Mouse (Mus musculus) limb, embryonic 15.5 days (tissue): ENCODE results near the gene Grik5. TPM values are rescaled to one million over a fixed set of nuclear protein-coding genes. Genes with fewer than 3 reads are reported as not detected.
A peak's percentile ranks its signal among the peaks of the same experiment; 100 is the strongest.

Experiments used
- ATAC-seq: fragments of 200-750 bp; cut with Nextera tagmentation; 2 replicates; pipeline ENCODE4 v1.8.0; 2017; ENCODE audit warnings: low read depth, moderate TSS enrichment; ENCODE audit not compliant: insufficient number of reproducible peaks, low FRiP score, low TSS enrichment
- H3K27ac ChIP-seq: fragments of 300-500 bp; sonication (generic); 2 replicates; pipeline ENCODE4 v1.5.1; 2015; ENCODE audit warnings: moderate library complexity, mild to moderate bottlenecking, inconsistent platforms
- H3K27me3 ChIP-seq: fragments of 300-500 bp; sonication (generic); 2 replicates; pipeline ENCODE4 v1.6.1; 2015; ENCODE audit warnings: inconsistent platforms
- H3K36me3 ChIP-seq: fragments of 300-500 bp; sonication (generic); 2 replicates; pipeline ENCODE4 v1.6.1; 2015; ENCODE audit warnings: inconsistent platforms
- H3K4me1 ChIP-seq: fragments of 300-500 bp; sonication (generic); 2 replicates; pipeline ENCODE4 v1.6.1; 2015; ENCODE audit warnings: inconsistent platforms
- H3K4me2 ChIP-seq: fragments of 300-500 bp; sonication (generic); 2 replicates; pipeline ENCODE4 v1.6.1; 2015; ENCODE audit warnings: mild to moderate bottlenecking, inconsistent platforms
- H3K4me3 ChIP-seq: fragments of 300-500 bp; sonication (generic); 2 replicates; pipeline ENCODE4 v1.5.1; 2015; ENCODE audit warnings: mild to moderate bottlenecking, inconsistent platforms
- H3K9ac ChIP-seq: fragments of 300-500 bp; sonication (generic); 2 replicates; pipeline ENCODE4 v1.6.1; 2015; ENCODE audit warnings: inconsistent platforms
- H3K9me3 ChIP-seq: fragments of 300-500 bp; sonication (generic); 2 replicates; pipeline ENCODE4 v1.6.1; 2016; ENCODE audit warnings: inconsistent platforms
- WGBS: fragments of 180-500 bp; shearing (Covaris S2); methylation state at CpG from one replicate; pipeline ENCODE4 v1.1.7; 2015; 5-methylcytosine and 5-hydroxymethylcytosine counted together
- polyA plus RNA-seq: library from polyadenylated mRNA; unstranded; fragments of >200 nt; fragmentation: Nextera tagmentation; extraction: Ambion mirVana; gene quantifications from 2 replicates; pipeline ENCODE4 v1.2.1, GENCODE M21; 2015

The Grik5 gene
- 4.2 and 5.7 TPM in 2 replicates for polyA plus RNA-seq

GRCm38 (mm10) chr7:25071979-25072715 is at the start of gene Grik5, which contains the start of gene Zfp574:
Gene Grik5 (minus strand): TSS chr7:25072346.
Gene Zfp574 (plus strand): TSS chr7:25072567.
- WGBS: 1% methylated on average over 26 of the region's 28 CpGs
- peaks cover 63% of the 10 kb centered on the region for H3K4me1 ChIP-seq
- H3K27ac ChIP-seq: peak within 1 kb of the TSS; percentile 92
- no peak for ATAC-seq
- peak within 1 kb of the TSS; percentile 82 for H3K4me2 ChIP-seq
- H3K9ac ChIP-seq: peak within 1 kb of the TSS; percentile 63
- H3K27me3 ChIP-seq: no peaks in the 10 kb centered on the region
- H3K9me3 ChIP-seq: no peaks in the 10 kb centered on the region
- peaks cover 14% of the 10 kb centered on the region for H3K36me3 ChIP-seq
- peak within 1 kb of the TSS; percentile 63 for H3K4me3 ChIP-seq

- ATAC-seq: no peak
- Histone ChIP-seq H3K27ac (no peak overlapping the region), H3K4me1 (no peaks in the 10 kb centered on the region), H3K9ac (no peak overlapping the region), H3K4me3 (no peak overlapping the region), H3K27me3 (peaks cover 3% of the 10 kb centered on the region; the same call in 1 of the 2 replicates), H3K4me2 (no peak overlapping the region), H3K9me3 (no peaks in the 10 kb centered on the region), H3K36me3 (no peaks in the 10 kb centered on the region)
- WGBS: 55% methylated on average over 13 of the region's 13 CpGs
Measured at GRCm38 (mm10) chr7:25121240-25121786, 49.2 kb upstream of the Grik5 start.

- WGBS: 68% methylated on average over 25 of the region's 25 CpGs
- H3K36me3 ChIP-seq: no peaks in the 10 kb centered on the region
- H3K27ac ChIP-seq: no peak overlapping the region
- H3K4me3 ChIP-seq: no peak overlapping the region
- H3K9me3 ChIP-seq: no peaks in the 10 kb centered on the region
- no peak for ATAC-seq
- H3K4me1 ChIP-seq: no peaks in the 10 kb centered on the region
- no peak overlapping the region for H3K4me2 ChIP-seq
- H3K27me3 ChIP-seq: peaks cover 7% of the 10 kb centered on the region; the same call in 1 of the 2 replicates
- no peak overlapping the region for H3K9ac ChIP-seq
Measured at GRCm38 (mm10) chr7:25120061-25120834, 48.1 kb upstream of the Grik5 start.

GRCm38 (mm10) chr7:25112956-25113603 is 40.9 kb upstream of the Grik5 start:
- H3K36me3 ChIP-seq: no peaks in the 10 kb centered on the region
- 83% methylated on average over 16 of the region's 16 CpGs for WGBS
- H3K4me2 ChIP-seq: no peak overlapping the region
- no peak overlapping the region for H3K4me3 ChIP-seq
- H3K4me1 ChIP-seq: no peaks in the 10 kb centered on the region
- ATAC-seq: no peak
- H3K9me3 ChIP-seq: no peaks in the 10 kb centered on the region
- H3K27ac ChIP-seq: no peak overlapping the region
- H3K9ac ChIP-seq: no peak overlapping the region
- H3K27me3 ChIP-seq: peaks cover 7% of the 10 kb centered on the region; the same call in 1 of the 2 replicates

GRCm38 (mm10) chr7:25112178-25112955 is 40.2 kb upstream of the Grik5 start:
- WGBS: 85% methylated on average over 17 of the region's 17 CpGs
- ATAC-seq: no peak
- no peak overlapping the region for H3K4me2 ChIP-seq
- H3K9me3 ChIP-seq: no peaks in the 10 kb centered on the region
- no peak overlapping the region for H3K27ac ChIP-seq
- H3K4me3 ChIP-seq: no peak overlapping the region
- peaks cover 7% of the 10 kb centered on the region; the same call in 1 of the 2 replicates for H3K27me3 ChIP-seq
- H3K9ac ChIP-seq: no peak overlapping the region
- no peaks in the 10 kb centered on the region for H3K4me1 ChIP-seq
- no peaks in the 10 kb centered on the region for H3K36me3 ChIP-seq

- Histone ChIP-seq H3K36me3 (no peaks in the 10 kb centered on the region), H3K27ac (no peak overlapping the region), H3K4me2 (no peak overlapping the region), H3K4me1 (no peaks in the 10 kb centered on the region), H3K27me3 (no peaks in the 10 kb centered on the region; the same call in 1 of the 2 replicates), H3K4me3 (no peak overlapping the region), H3K9ac (no peak overlapping the region), H3K9me3 (no peaks in the 10 kb centered on the region)
- 85% methylated on average over 9 of the region's 9 CpGs for WGBS
- no peak for ATAC-seq
Measured at GRCm38 (mm10) chr7:25110336-25110735, 38.2 kb upstream of the Grik5 start.

- no peak overlapping the region for H3K4me3 ChIP-seq
- ATAC-seq: no peak
- H3K9ac ChIP-seq: no peak overlapping the region
- WGBS: 73% methylated on average over 12 of the region's 12 CpGs
- H3K27ac ChIP-seq: no peak overlapping the region
- no peaks in the 10 kb centered on the region for H3K36me3 ChIP-seq
- H3K4me1 ChIP-seq: no peaks in the 10 kb centered on the region
- no peaks in the 10 kb centered on the region for H3K27me3 ChIP-seq
- H3K9me3 ChIP-seq: no peaks in the 10 kb centered on the region
- H3K4me2 ChIP-seq: no peak overlapping the region
Measured at GRCm38 (mm10) chr7:25109355-25109754, 37.2 kb upstream of the Grik5 start.

- Histone ChIP-seq H3K4me2 (no peak overlapping the region), H3K9me3 (no peaks in the 10 kb centered on the region), H3K36me3 (no peaks in the 10 kb centered on the region), H3K4me1 (no peaks in the 10 kb centered on the region), H3K4me3 (no peak overlapping the region), H3K27me3 (no peaks in the 10 kb centered on the region), H3K27ac (no peak overlapping the region), H3K9ac (no peak overlapping the region)
- no peak for ATAC-seq
- 49% methylated on average over 16 of the region's 17 CpGs for WGBS
Measured at GRCm38 (mm10) chr7:25106790-25107502, 34.8 kb upstream of the Grik5 start.

GRCm38 (mm10) chr7:25105411-25106160 is 33.4 kb upstream of the Grik5 start:
- Histone ChIP-seq H3K27me3 (no peaks in the 10 kb centered on the region), H3K9me3 (no peaks in the 10 kb centered on the region), H3K27ac (no peak overlapping the region), H3K4me3 (no peak overlapping the region), H3K36me3 (no peaks in the 10 kb centered on the region), H3K4me1 (no peaks in the 10 kb centered on the region), H3K4me2 (no peak overlapping the region), H3K9ac (no peak overlapping the region)
- 24% methylated on average over 17 of the region's 17 CpGs for WGBS
- ATAC-seq: no peak

GRCm38 (mm10) chr7:25099581-25099980 is 27.4 kb upstream of the Grik5 start:
- H3K4me2 ChIP-seq: no peak overlapping the region
- 38% methylated on average over 4 of the region's 4 CpGs for WGBS
- ATAC-seq: no peak

More at GRCm38 (mm10) chr7:25099581-25099980, 27.4 kb upstream of the Grik5 start:
- no peak overlapping the region for H3K27ac ChIP-seq
- no peaks in the 10 kb centered on the region for H3K27me3 ChIP-seq
- no peak overlapping the region for H3K9ac ChIP-seq
- no peaks in the 10 kb centered on the region for H3K36me3 ChIP-seq
- no peaks in the 10 kb centered on the region for H3K9me3 ChIP-seq
- no peak overlapping the region for H3K4me3 ChIP-seq
- H3K4me1 ChIP-seq: no peaks in the 10 kb centered on the region
